Mouse (Mus musculus) inflammation-experienced regulatory T-cells (primary cell): ENCODE measurements around the gene 4932438A13Rik. TPM values are rescaled to one million over a fixed set of nuclear protein-coding genes. Genes with fewer than 3 reads are reported as not detected.

ENCODE experiments used
- polyA plus RNA-seq, 2 experiments: library from polyadenylated mRNA; unstranded; fragments of 100-300 nt; shearing (Covaris generic); gene quantifications; one replicate each; pipeline ENCODE4 v1.2.1; 2017

The 4932438A13Rik gene
- polyA plus RNA-seq = 100 to 1,000 TPM; 215 to 277 TPM

GRCm38 (mm10) chr3:36862721-36863275 is at the start of gene 4932438A13Rik:
TSS of gene 4932438A13Rik (plus strand) at chr3:36863104.

GRCm38 (mm10) chr3:37063406-37063805 is 200.5 kb downstream of the 4932438A13Rik start, which contains the start of gene Adad1:
TSS of gene Adad1 (plus strand) at chr3:37063527.

Other genes with a start within 250 kb of the 4932438A13Rik start
- gene Bbs7, start 249.6 kb upstream of the 4932438A13Rik start, polyA plus RNA-seq = under 1 TPM; 0.26 to 0.28 TPM
- 1 to 10 TPM in 1 of 2 experiments, under 1 TPM in 1; 0.49 to 5.4 TPM for gene Trpc3, start 172.9 kb upstream of the 4932438A13Rik start, polyA plus RNA-seq
- gene Adad1, start 200.4 kb downstream of the 4932438A13Rik start, polyA plus RNA-seq = under 1 TPM in 1 of 2 experiments, not detected in 1; 0.19 TPM